Mouse (Mus musculus) embryonic fibroblast, embryonic 13.5 days (primary cell): ENCODE results near the gene Tm9sf2. TPM values are rescaled to one million over a fixed set of nuclear protein-coding genes. Genes with fewer than 3 reads are reported as not detected.
A peak's percentile ranks its signal among the peaks of the same experiment; 100 is the strongest.
"Not testable (repeated sequence)": the region's sequence is repeated elsewhere in the genome, so short reads cannot be mapped to it uniquely, and the experiment has no call there.

Source experiments
- H3K27ac ChIP-seq: 2 replicates; pipeline ENCODE4 v1.5.1; 2012; ENCODE audit warnings: low read length, control low read depth, inconsistent platforms; ENCODE audit not compliant: insufficient read depth
- H3K4me1 ChIP-seq: 2 replicates; pipeline ENCODE4 v1.6.1; 2011; ENCODE audit warnings: low read length; ENCODE audit not compliant: control insufficient read depth, insufficient read depth
- H3K4me3 ChIP-seq: 2 replicates; pipeline ENCODE4 v1.5.1; 2011; ENCODE audit warnings: mild to moderate bottlenecking, control low read depth, low read length; ENCODE audit not compliant: insufficient read depth
- CTCF ChIP-seq: IDR thresholded peaks from 2 replicates; pipeline ENCODE4 v1.5.1; 2011; ENCODE audit warnings: mild to moderate bottlenecking, control low read depth, low read length, moderate library complexity, borderline replicate concordance; ENCODE audit not compliant: insufficient read depth
- POLR2A ChIP-seq: IDR thresholded peaks from 2 replicates; pipeline ENCODE4 v1.6.1; 2011; ENCODE audit warnings: low read depth, mild to moderate bottlenecking, control low read depth, low read length, moderate library complexity
- polyA plus RNA-seq: library from polyadenylated mRNA; stranded (reverse); fragments of >200 nt; gene quantifications from 2 replicates; pipeline ENCODE4 v1.2.4, GENCODE M21; 2011; ENCODE audit warnings: low read depth; ENCODE audit not compliant: missing spikeins, insufficient read length

Gene Tm9sf2
- polyA plus RNA-seq = 155 and 161 TPM in 2 replicates

DNA sequence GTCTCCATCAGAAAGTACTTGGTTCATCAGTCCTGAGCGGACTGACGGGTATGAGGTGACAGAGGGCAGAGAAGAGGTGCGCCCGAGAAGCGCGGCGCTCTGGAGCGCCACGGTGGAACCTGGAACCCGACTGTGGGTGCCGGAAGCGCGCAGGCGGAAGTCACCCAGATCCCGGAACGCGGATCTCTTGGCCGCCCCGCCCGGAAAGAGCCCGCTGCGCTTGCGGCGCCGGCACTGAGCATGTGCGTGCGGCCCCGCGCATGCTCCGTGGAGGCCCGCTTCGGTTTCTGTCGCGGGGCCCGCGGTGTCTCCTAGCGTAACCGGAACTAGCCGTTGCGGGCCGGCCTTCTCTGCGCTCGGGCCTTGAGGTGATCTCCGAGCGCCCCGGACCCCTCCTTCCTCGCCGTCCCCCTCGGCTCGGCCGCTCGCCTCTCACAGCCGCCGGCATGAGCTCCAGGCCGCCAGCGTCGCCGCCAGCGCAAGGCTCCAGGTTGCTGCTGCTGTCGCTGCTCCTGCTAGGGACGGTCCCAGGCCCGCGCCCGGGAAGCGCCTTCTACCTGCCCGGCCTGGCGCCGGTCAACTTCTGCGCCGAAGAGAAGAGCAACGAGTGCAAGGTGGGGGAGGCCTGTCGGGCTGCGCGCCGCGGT is at the start of gene Tm9sf2:
TSS of gene Tm9sf2 (plus strand) at position 217 of the 647 bp plus-strand sequence.
- Histone ChIP-seq H3K4me1 (peaks cover 10% of the 10 kb centered on the region), H3K4me3 (peak within 1 kb of the TSS; percentile 91), H3K27ac (peak within 1 kb of the TSS; percentile 92)
- TF ChIP-seq CTCF (no peak), POLR2A (peak; percentile 90)

DNA sequence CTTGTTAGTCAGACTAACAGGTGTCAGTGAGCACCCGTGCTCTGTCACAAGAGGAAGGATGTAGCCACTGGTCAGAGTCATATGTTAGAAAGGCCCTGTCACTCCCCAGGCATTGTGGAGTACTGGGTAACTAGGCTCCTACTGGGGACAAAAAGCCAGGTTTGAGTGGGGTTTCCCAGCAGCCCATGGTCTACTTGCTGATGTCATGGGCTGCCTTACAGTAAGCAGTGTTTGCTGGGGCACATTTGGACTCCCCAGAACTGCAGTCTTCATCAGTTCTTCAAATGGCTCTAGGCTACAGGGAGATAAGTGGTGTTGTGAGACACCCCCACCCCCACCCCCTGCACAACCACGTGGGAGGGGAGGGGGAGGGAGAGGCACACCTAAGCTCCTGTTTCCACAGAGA is 48.9 kb upstream of the Tm9sf2 start:
- H3K4me3 ChIP-seq = no peak overlapping the region
- no peaks in the 10 kb centered on the region for H3K4me1 ChIP-seq
- no peak overlapping the region for H3K27ac ChIP-seq
- TF ChIP-seq POLR2A = no peak
- TF ChIP-seq CTCF = no peak

DNA sequence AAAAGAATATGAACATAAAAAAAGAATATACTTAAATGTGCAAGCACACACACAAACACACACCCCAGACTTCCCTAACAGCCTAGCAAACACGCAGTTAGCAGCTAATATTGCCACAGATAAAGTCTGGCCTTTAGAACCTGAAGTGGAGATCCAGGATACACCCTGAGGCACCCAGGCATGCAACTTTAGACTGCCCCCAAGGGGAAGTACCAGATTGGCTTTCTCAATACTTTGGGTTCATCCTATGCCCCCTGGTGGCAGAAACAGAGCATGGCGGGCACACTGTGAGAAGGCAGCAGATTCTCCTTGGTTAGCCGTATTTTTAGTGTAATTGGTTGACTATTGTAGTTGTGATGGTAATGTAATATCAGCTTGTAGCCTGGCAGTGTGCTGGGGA is 46.2 kb upstream of the Tm9sf2 start:
- H3K4me3 ChIP-seq = no peak overlapping the region
- H3K4me1 ChIP-seq = no peaks in the 10 kb centered on the region
- H3K27ac ChIP-seq = peak overlapping the region; percentile 48; the same call in 1 of the 2 replicates
- TF ChIP-seq CTCF (peak; percentile 80), POLR2A (no peak)

DNA sequence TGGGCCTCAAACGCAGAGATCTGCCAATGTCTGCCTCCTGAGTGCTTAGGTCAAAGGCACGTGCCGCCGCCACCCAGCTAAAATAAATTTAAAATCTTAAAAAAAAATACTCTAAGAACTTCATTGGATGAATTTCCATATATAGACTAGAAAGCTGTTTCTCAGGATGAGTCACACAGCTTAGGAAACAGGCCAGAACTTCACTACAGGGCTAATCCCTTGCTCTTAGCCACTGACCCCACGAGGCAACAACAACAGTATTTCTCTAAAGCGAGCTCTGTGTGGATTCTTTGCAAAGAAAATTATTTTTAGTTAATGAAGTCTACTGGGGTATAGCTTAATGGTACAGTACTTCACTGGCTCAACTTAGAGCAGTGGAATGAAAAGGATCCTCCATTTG is 45.5 kb upstream of the Tm9sf2 start:
- no peak for TF ChIP-seq CTCF
- no peak for TF ChIP-seq POLR2A
- Histone ChIP-seq H3K27ac (peak overlapping the region; percentile 86), H3K4me3 (no peak overlapping the region), H3K4me1 (no peaks in the 10 kb centered on the region)

DNA sequence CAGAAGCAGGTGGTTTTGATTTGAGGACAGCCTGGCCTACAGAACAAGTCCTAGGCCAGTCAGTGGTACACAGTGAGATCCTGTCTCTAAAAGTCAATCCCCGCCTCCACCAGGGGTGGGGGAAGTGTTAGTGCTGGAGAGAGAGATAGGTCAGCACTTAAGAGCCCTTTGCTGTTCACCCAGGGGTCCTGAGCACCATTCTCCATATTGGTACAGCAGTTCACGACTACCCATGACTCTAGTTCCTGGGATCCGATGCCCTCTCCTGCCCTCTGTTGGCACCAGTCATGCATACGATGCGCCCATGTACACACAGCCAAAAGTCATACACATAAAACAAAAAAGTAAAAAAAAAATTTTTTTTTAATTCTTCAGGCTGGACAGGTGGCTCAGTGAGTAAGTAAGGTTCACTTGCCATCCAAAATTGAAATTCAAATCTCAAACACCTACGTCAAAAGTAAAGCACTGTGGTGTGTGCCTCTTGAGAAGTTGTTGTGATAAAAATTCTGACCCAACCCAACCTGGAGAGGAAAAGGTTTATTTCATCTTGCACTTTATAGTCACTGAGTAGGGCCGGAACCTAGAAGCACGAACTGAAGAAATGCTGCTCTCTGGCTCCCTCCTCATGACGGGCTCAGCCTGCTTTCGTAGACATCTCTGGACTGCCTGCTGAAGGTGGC is 44.3 kb upstream of the Tm9sf2 start:
- no peak for TF ChIP-seq POLR2A
- peak; percentile 19; the same call in 1 of the 2 replicates for TF ChIP-seq CTCF
- Histone ChIP-seq H3K27ac (no peak overlapping the region), H3K4me1 (no peaks in the 10 kb centered on the region), H3K4me3 (no peak overlapping the region)

DNA sequence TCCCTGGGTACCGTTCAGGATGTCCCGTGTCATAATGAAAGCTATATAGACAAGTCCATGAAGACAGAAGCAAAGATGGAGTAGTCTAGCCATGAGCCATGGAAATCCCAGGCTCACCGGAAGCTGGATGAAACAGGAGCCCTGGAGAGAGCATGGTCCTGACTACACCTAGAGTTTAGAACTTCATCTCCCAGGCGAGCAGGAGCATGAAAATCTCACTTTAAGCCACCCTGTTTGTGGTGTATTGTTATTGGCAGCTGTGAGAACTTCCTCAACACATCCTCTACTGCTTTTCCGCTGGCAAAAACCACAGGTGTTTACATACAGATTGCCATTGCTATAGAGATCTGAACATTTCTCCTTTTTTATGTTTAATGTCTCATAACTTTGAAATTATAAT is 43.2 kb upstream of the Tm9sf2 start:
- TF ChIP-seq POLR2A = no peak
- TF ChIP-seq CTCF = no peak
- H3K27ac ChIP-seq = no peak overlapping the region
- H3K4me1 ChIP-seq = no peaks in the 10 kb centered on the region
- H3K4me3 ChIP-seq = no peak overlapping the region

DNA sequence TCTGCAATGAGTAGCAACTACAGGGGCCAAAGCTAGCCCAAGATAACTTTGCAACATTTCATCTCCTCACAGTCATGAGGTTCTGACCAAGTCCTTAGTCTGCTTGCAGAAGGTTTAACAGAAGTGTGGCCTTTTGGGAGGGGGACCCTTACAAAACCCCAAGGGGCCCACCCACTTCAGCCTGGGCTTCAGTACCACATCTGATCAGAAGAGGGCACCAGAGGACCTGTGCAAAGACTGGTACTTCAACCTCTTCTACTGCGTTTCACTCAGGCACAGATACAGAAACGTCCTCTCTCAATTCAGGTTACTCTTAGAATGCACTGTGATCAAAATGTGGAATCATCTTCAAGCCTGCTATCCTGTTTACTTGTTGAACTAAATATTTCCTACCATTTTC is 42.3 kb upstream of the Tm9sf2 start:
- peak; percentile 37; the same call in 1 of the 2 replicates for TF ChIP-seq CTCF
- TF ChIP-seq POLR2A = no peak
- no peaks in the 10 kb centered on the region for H3K4me1 ChIP-seq

DNA sequence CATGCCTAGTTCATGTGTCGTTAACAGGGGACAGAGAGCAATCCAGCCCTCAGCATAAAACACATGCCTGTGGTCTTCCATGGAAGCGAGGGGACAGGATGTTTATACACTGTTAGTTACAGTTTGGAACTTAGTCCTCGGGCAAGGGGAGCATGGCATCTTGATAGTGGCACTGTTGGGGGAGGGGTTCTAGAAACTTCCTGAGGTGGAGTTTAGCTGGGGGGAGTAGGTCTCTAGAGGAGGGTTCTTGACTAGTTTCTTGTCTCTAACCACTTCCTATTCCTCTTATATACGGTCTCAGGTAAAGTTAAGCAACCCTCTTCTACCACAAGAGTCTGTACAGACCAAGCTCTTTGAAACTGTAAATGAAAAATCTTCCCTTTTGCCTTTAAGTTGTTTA is 40.6 kb upstream of the Tm9sf2 start:
- Histone ChIP-seq H3K4me3 (no peak overlapping the region), H3K27ac (no peak overlapping the region), H3K4me1 (no peaks in the 10 kb centered on the region)
- TF ChIP-seq POLR2A = no peak
- TF ChIP-seq CTCF = no peak

More for the DNA sequence above, 42.3 kb upstream of the Tm9sf2 start:
- Histone ChIP-seq H3K4me3 (no peak overlapping the region), H3K27ac (no peak overlapping the region)

DNA sequence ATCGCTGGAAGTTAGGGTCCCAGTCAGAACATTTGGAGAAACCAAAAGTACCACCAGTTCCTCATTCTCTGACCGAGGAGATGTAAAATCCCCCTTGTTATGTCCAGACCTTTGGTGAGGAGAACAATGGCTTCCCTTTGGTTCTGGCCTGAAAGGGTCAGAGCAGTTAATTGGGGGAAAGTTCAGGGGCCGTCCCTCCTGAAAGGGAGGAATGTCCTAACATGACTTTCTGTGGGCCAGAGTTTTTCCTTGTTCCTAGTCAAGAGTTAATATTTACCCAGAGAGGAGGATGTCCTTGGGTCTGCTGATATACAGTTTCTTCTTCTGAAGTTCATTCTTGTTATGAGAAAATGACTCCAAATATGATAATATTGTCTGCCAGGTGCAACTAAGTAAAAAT is 38.8 kb upstream of the Tm9sf2 start:
- not testable (repeated sequence) for H3K27ac ChIP-seq, H3K4me3 ChIP-seq, H3K4me1 ChIP-seq

DNA sequence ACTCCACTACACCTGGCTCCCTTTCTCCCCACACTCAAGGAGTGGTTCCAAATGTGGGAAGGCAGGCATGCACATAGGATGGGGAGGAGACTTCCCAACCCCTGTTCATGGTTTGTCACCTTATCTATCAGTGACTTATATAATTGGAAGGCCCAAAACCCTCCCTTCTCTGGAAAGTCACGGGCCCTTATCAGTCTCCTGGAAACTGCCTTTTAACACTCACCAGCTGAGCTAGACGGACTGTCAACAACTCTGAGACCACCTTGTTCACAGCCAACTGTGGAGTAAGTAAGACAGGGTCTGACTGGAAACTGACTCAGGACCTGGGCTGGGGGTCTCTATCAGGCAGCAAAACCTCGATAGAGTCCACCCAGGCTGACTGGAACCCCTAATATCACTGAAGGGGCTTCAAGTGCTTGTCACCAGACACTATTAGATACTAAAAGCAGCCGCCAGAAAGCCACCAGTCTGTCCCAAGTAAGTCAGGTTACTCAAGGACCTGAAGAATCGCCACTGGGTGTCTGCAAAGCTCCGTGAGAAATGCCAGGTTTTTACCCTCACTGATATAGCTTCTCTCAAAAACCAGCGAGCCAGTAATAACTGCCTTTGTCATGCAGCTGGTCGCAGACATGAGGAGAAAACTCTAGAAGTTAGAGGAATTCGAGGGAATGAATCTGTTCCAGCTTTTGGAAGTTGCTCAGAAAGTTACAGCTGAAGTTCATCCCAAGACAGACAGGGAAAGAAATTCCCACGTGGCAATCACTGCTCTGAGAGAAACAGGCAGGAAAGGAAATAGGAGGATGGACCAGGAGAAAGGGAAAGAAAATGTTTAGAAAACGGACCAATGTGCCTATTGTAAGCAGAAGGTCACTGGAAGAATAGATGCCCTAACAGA is 37.8 kb upstream of the Tm9sf2 start:
- Histone ChIP-seq H3K4me1 (no peaks in the 10 kb centered on the region), H3K27ac (no peak overlapping the region), H3K4me3 (no peak overlapping the region)
- TF ChIP-seq POLR2A (no peak), CTCF (no peak)

DNA sequence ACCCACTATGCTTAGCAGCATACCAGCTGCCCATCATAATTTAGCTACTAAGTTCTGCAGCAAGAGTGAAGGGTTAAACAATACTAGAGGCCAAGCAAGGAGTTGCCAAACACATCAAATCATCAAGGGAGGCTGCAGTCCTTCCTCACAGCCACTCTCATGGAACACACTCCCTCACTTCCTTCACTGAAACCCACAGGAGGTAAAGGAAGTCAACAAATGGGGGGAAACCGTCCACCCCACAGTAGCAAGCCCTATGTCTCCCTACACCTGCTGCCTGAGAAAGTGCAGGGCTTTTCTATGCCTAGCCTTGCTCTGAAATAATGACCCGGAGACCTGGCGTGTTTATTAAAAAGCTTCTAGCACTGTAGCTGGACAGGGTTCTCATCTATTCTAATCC is 36.9 kb upstream of the Tm9sf2 start:
- no peak for TF ChIP-seq POLR2A
- TF ChIP-seq CTCF = no peak
- Histone ChIP-seq H3K4me3 (no peak overlapping the region), H3K4me1 (no peaks in the 10 kb centered on the region), H3K27ac (no peak overlapping the region)
